Mouse (Mus musculus) liver, adult 2 months (tissue): ENCODE results near the gene Apol11a. TPM values are rescaled to one million over a fixed set of nuclear protein-coding genes. Genes with fewer than 3 reads are reported as not detected.
"Not testable (repeated sequence)": the region's sequence is repeated elsewhere in the genome, so short reads cannot be mapped to it uniquely, and the experiment has no call there.

Source experiments
- DNase-seq: peaks from one replicate; pipeline ENCODE4 v3.0.0-alpha.2; 2011; ENCODE audit warnings: low read depth, low spot score; ENCODE audit errors: extremely low read depth
- H3K27ac ChIP-seq: fragments of 200-500 bp; replicated peaks from 2 replicates; pipeline ENCODE4 v1.5.1; 2012; ENCODE audit warnings: low read depth, mild to moderate bottlenecking, control low read depth, inconsistent platforms, low read length; ENCODE audit not compliant: insufficient read depth
- H3K27me3 ChIP-seq: fragments of 200-500 bp; 2 replicates; pipeline ENCODE4 v1.6.1; 2012; ENCODE audit warnings: mild to moderate bottlenecking, moderate library complexity, low read length, inconsistent platforms; ENCODE audit not compliant: control insufficient read depth, insufficient read depth
- H3K36me3 ChIP-seq: fragments of 200-500 bp; 2 replicates; pipeline ENCODE4 v1.6.1; 2012; ENCODE audit warnings: low read length, inconsistent platforms; ENCODE audit not compliant: control insufficient read depth, insufficient read depth
- H3K4me1 ChIP-seq: fragments of 200-500 bp; 2 replicates; pipeline ENCODE4 v1.6.1; 2011; ENCODE audit warnings: low read length; ENCODE audit not compliant: control insufficient read depth, insufficient read depth
- H3K4me3 ChIP-seq: fragments of 200-500 bp; 2 replicates; pipeline ENCODE4 v1.5.1; 2011; ENCODE audit warnings: low read depth, mild to moderate bottlenecking, control low read depth, low read length, moderate library complexity; ENCODE audit not compliant: insufficient read depth
- H3K79me2 ChIP-seq: fragments of 200-500 bp; 2 replicates; pipeline ENCODE4 v1.6.1; 2012; ENCODE audit warnings: inconsistent platforms, mild to moderate bottlenecking, low read length, moderate library complexity; ENCODE audit not compliant: control insufficient read depth, insufficient read depth
- H3K9ac ChIP-seq: fragments of 200-500 bp; 2 replicates; pipeline ENCODE4 v1.6.1; 2012; ENCODE audit warnings: low read depth, mild to moderate bottlenecking, control low read depth, inconsistent platforms, low read length
- CTCF ChIP-seq: fragments of 200-500 bp; IDR thresholded peaks from 2 replicates; pipeline ENCODE4 v1.5.1; 2011; ENCODE audit warnings: low read depth, low read length, control low read depth
- POLR2A ChIP-seq: fragments of 200-500 bp; IDR thresholded peaks from 2 replicates; pipeline ENCODE4 v1.6.1; 2011; ENCODE audit warnings: low read length, control low read depth; ENCODE audit not compliant: insufficient read depth; ENCODE audit errors: extremely low read depth
- WGBS: fragments of 180-500 bp; shearing (Covaris S2); methylation state at CpG from one replicate; pipeline ENCODE4 v1.1.7; 2018; 5-methylcytosine and 5-hydroxymethylcytosine counted together
- polyA plus RNA-seq: library from polyadenylated mRNA; depleted of rRNA; stranded (reverse); fragments of >200 nt; gene quantifications from 2 replicates; pipeline ENCODE4 v1.2.3, GENCODE M21; 2012; rRNA removed
- total RNA-seq: library from RNA; depleted of rRNA; stranded (reverse); fragments of >200 nt; gene quantifications from 2 replicates; pipeline ENCODE4 v1.2.3, GENCODE M21; 2014; rRNA removed

The Apol11a gene
- total and polyA plus RNA-seq, 2 experiments, result not detected

DNA sequence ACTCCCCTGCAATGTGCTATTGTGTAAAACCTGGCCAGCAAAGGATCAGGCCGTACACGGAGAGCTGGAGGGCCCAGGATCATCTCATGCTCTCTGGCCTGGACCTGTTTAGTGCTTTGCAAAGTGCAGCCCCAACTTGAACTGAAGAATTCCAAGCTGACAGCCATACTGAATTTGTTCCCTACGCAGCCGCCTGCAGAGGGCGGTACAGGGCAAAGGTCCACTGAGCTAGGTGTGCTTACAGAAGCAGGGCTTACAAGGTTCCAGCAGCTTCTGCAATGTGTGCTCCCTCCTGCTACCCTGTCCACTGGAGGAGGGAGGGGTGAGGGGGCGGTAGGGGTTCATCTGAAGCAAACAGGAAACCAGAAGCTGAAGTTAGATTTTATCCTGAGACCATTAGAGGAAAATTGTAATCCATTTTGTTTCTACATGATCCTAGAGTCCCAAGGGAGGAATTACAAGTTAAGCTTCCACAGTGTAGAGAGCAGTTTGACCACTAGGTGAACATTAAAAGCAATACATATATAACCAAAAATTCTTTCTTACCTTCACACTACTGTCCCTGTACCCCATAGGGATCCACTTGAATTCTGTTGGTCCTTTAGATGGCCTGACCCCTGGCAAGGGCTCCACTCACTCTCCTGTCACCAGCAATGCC, 15.2 kb downstream of the Apol11a start:
- not testable (repeated sequence) for H3K27ac ChIP-seq, H3K79me2 ChIP-seq, H3K4me1 ChIP-seq, H3K27me3 ChIP-seq, H3K36me3 ChIP-seq, H3K9ac ChIP-seq, H3K4me3 ChIP-seq
- TF ChIP-seq CTCF, result peak; percentile 82
- WGBS, result 9% methylated on average over 6 of the region's 6 CpGs
- peak; percentile 53 for DNase-seq

DNA sequence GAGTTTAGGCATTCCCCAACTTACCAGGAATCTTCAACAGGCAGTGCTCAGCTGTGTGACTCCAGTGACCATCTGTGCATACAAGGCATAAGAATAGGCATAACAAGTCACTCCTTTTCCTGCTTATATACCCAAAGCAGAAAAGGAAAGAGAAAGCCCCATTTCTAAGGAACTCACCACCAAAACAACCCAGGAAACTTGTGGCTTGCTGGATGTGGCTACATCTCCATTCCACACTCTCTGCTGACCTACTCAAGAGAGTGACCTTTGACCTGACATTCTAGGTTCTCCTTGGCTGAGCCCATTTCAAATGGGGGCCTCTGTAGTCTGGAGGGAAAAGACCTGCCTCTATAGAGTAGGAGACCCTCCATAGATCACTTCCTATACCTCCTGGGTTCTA, 25.1 kb downstream of the Apol11a start, which contains the start of gene Apol7c:
Apol7c (minus strand) TSS at position 101 of the 400 bp plus-strand sequence.
- Histone ChIP-seq H3K27me3 (no peaks in the 10 kb centered on the region), H3K36me3 (no peaks in the 10 kb centered on the region), H3K27ac (no peak within 1 kb of the TSS)

DNA sequence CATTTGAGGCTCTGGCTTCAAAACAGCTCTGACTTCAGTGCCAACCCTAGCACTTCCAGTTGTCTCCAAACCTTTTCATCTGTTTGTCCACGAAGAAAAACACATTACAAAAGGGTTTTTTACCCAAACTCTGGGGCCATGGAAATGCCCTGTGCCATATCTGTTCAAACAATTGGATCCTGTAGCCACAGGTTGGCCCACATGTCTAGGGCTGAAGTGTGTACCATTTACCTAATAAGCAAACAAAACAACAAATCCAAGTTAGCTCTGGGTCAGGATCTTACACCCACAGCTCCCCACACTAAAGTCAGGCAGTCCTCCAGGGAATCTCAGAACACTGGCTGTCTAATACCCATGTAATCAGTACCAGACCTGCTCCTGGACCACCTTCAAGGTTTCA, 31.1 kb downstream of the Apol11a start:
- peak overlapping the region; percentile 67 for H3K27ac ChIP-seq
- DNase-seq, result peak; percentile 91
- H3K36me3 ChIP-seq, H3K4me3 ChIP-seq, H3K9ac ChIP-seq, H3K79me2 ChIP-seq, H3K27me3 ChIP-seq: not testable (repeated sequence)
- 9% methylated on average over 1 of the region's 1 CpGs for whole genome bisulfite sequencing
- peaks cover 11% of the 10 kb centered on the region for H3K4me1 ChIP-seq

More for the DNA sequence above, 25.1 kb downstream of the Apol11a start, which contains the start of gene Apol7c:
- Histone ChIP-seq H3K79me2 (no peaks in the 10 kb centered on the region), H3K4me3 (no peak within 1 kb of the TSS), H3K4me1 (peaks cover 2% of the 10 kb centered on the region; the same call in 1 of the 2 replicates), H3K9ac (no peak within 1 kb of the TSS)
- no peak for TF ChIP-seq CTCF
- no peak for TF ChIP-seq POLR2A
- DNase-seq, result no peak

DNA sequence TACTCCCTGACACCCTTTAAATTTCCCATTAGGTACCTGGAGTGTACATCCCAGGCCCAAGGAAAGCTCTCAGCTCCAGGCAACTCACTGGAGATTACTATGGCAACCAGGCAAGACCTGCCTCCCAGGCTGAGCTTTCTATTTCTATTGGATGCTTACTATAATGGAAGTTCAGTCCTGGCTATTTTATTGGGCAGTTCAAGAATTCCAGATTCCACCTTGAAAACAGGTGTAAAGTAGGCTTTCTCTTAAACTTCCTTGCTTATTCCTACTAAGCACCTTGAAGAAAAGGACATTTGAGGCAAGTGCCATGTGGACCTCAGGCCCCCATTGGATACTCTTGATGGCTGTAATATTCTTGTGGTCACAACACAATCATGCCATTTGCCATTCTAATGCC, 53.7 kb downstream of the Apol11a start, which contains the start of gene 1700025B11Rik:
1700025B11Rik (minus strand) TSS at position 101 of the 400 bp plus-strand sequence.
- TF ChIP-seq CTCF, result no peak
- TF ChIP-seq POLR2A, result no peak
- Histone ChIP-seq H3K79me2 (no peaks in the 10 kb centered on the region), H3K36me3 (no peaks in the 10 kb centered on the region), H3K4me1 (no peaks in the 10 kb centered on the region), H3K27me3 (peaks cover 3% of the 10 kb centered on the region; the same call in 1 of the 2 replicates), H3K4me3 (no peak within 1 kb of the TSS), H3K9ac (no peak within 1 kb of the TSS), H3K27ac (no peak within 1 kb of the TSS)
- DNase-seq, result no peak

DNA sequence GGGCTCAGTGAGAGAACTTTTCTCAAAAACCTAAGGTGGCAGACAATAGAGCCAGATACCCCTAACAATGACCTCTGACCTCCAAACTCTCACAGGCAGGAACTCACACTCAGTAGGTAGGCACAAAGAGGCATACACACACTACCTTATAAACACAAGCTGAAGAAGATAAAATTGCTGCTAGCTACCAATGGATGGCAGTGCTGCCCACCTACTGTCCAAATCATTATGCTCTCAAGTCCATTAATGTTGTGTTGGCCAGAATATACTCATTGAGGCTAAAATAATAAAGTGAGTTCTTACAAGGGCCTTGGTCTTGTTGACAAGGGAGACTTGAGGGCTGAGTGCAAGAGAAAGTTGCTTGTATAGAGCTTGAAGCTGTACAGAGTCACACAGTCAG, 55.1 kb downstream of the Apol11a start:
- H3K36me3 ChIP-seq, result no peaks in the 10 kb centered on the region
- no peaks in the 10 kb centered on the region for H3K79me2 ChIP-seq
- no peak overlapping the region for H3K9ac ChIP-seq
- no peaks in the 10 kb centered on the region for H3K4me1 ChIP-seq
- H3K27ac ChIP-seq, result no peak overlapping the region
- H3K27me3 ChIP-seq, result peaks cover 3% of the 10 kb centered on the region; the same call in 1 of the 2 replicates
- no peak overlapping the region for H3K4me3 ChIP-seq
- no peak for DNase-seq
- TF ChIP-seq CTCF, result no peak
- TF ChIP-seq POLR2A, result no peak

Other genes starting within 250 kb of the Apol11a start
- 17.4 and 21.6 TPM in 2 replicates for gene Rbfox2, start 201.3 kb upstream of the Apol11a start, total RNA-seq
- gene Rbfox2, start 201.3 kb upstream of the Apol11a start, polyA plus RNA-seq, result 18.2 and 21.5 TPM in 2 replicates
- 104 and 121 TPM in 2 replicates for gene Apol7a, start 109.2 kb upstream of the Apol11a start, total RNA-seq
- 89.7 and 93.2 TPM in 2 replicates for gene Apol7a, start 109.2 kb upstream of the Apol11a start, polyA plus RNA-seq
- 59.3 and 69.5 TPM in 2 replicates for gene Apol9a, start 97.1 kb upstream of the Apol11a start, total RNA-seq
- 44.3 and 80.3 TPM in 2 replicates for gene Apol9a, start 97.1 kb upstream of the Apol11a start, polyA plus RNA-seq
- gene Apol7b, start 60.8 kb upstream of the Apol11a start, total RNA-seq, result not detected in 2 replicates
- not detected in 2 replicates for gene Apol7b, start 60.8 kb upstream of the Apol11a start, polyA plus RNA-seq
- gene Apol10a, start 31.2 kb upstream of the Apol11a start, total RNA-seq, result not detected in 2 replicates
- 0.02 TPM in 1 of 2 replicates, not detected in the other for gene Apol10a, start 31.2 kb upstream of the Apol11a start, polyA plus RNA-seq
- gene Apol7c, start 25.0 kb downstream of the Apol11a start, total RNA-seq, result 0.54 TPM in 1 of 2 replicates, not detected in the other
- gene Apol7c, start 25.0 kb downstream of the Apol11a start, polyA plus RNA-seq, result 0.26 and 0.42 TPM in 2 replicates
- gene 1700025B11Rik, start 53.6 kb downstream of the Apol11a start, total RNA-seq, result not detected in 2 replicates
- not detected in 2 replicates for gene 1700025B11Rik, start 53.6 kb downstream of the Apol11a start, polyA plus RNA-seq
- gene Apol10b, start 87.9 kb downstream of the Apol11a start, total RNA-seq, result 0.20 and 0.28 TPM in 2 replicates
- 0.04 and 0.05 TPM in 2 replicates for gene Apol10b, start 87.9 kb downstream of the Apol11a start, polyA plus RNA-seq
- gene Gm36245, start 91.0 kb downstream of the Apol11a start, total RNA-seq, result not detected in 2 replicates
- gene Gm36245, start 91.0 kb downstream of the Apol11a start, polyA plus RNA-seq, result not detected in 2 replicates
- 0.27 and 0.37 TPM in 2 replicates for gene Apol11b, start 135.0 kb downstream of the Apol11a start, total RNA-seq
- gene Apol11b, start 135.0 kb downstream of the Apol11a start, polyA plus RNA-seq, result 0.04 TPM in 1 of 2 replicates, not detected in the other
- 0.07 and 0.09 TPM in 2 replicates for gene Apol7e, start 190.6 kb downstream of the Apol11a start, total RNA-seq
- 0.26 and 0.73 TPM in 2 replicates for gene Apol7e, start 190.6 kb downstream of the Apol11a start, polyA plus RNA-seq
- 133 and 148 TPM in 2 replicates for gene Apol9b, start 220.8 kb downstream of the Apol11a start, total RNA-seq
- 125 and 174 TPM in 2 replicates for gene Apol9b, start 220.8 kb downstream of the Apol11a start, polyA plus RNA-seq
- gene Apol8, start 248.7 kb downstream of the Apol11a start, total RNA-seq, result 0.09 TPM in 1 of 2 replicates, not detected in the other
- not detected in 2 replicates for gene Apol8, start 248.7 kb downstream of the Apol11a start, polyA plus RNA-seq